Mouse (Mus musculus): ENCODE results near the gene Bcl11b. TPM values are rescaled to one million over a fixed set of nuclear protein-coding genes. Genes with fewer than 3 reads are reported as not detected.

Gene Bcl11b
- total RNA-seq, 1 experiment from 2014 or later = 0.15 TPM

DNA sequence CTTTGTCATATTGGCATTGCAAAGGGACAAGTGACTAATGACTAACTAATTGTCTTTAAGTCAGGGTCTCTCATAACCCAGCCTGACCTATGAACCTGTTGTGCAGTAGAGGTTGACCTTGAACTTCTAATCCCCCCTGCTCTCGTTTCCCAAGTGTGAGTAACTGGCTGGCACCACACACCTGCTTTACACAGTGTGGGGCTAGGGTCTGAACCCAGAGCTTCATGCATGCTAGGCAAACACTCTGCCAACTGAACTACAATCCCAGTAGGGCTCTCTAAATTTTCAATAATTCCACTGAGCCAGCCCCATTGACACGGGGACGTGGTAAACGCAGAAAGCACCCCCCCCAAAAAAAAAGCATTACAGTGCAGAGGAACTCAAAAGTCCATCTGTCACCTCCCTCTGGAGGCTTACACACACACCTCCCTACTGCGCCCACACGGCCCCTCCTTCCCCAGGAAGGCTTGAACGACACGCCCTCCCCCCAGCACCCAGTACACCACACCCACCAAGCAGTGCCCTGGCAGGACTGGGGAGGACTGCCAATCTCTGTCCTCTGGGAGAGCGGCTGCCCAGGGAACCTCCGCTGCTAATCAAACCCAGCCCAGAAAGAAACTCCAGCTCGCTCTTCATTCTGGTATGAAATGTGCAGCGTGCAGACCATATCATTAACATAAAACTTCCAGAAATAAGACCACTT, 42.5 kb downstream of the Bcl11b start:
- no peak for ATAC-seq (replicated peaks in 1 of 2; ENCODE audit: insufficient read depth in 1 of 2, low FRiP score in 2 of 2, low TSS enrichment in 1 of 2, low read depth in 1 of 2, poor library complexity in 2 of 2, severe bottlenecking in 2 of 2)

GRCm38 (mm10) chr12:107960365-107960764, 43.0 kb downstream of the Bcl11b start:
- ATAC-seq (replicated peaks in 1 of 2; ENCODE audit: insufficient read depth in 1 of 2, low FRiP score in 2 of 2, low TSS enrichment in 1 of 2, low read depth in 1 of 2, poor library complexity in 2 of 2, severe bottlenecking in 2 of 2) = no peak

DNA sequence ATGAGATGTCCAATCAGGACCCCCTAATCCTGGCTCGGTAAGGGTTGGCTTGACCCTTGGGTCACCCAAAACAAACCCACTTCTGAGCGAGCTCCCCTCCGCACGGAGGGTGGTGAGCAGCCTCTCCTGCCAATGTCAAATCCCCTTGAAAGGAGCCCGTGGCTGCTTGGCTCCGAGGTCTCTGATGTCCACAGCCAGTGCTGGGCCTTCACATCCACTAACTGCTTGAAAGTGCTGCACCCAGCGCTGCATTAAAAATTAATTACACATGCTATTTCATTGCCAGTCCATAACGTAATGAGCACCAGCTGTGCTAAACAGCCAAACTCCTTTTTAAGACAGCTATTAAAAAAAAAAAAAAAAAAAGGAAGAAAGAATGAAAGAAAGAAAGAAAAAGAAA, 43.5 kb downstream of the Bcl11b start:
- no peak for ATAC-seq (replicated peaks in 1 of 2; ENCODE audit: insufficient read depth in 1 of 2, low FRiP score in 2 of 2, low TSS enrichment in 1 of 2, low read depth in 1 of 2, poor library complexity in 2 of 2, severe bottlenecking in 2 of 2)

DNA sequence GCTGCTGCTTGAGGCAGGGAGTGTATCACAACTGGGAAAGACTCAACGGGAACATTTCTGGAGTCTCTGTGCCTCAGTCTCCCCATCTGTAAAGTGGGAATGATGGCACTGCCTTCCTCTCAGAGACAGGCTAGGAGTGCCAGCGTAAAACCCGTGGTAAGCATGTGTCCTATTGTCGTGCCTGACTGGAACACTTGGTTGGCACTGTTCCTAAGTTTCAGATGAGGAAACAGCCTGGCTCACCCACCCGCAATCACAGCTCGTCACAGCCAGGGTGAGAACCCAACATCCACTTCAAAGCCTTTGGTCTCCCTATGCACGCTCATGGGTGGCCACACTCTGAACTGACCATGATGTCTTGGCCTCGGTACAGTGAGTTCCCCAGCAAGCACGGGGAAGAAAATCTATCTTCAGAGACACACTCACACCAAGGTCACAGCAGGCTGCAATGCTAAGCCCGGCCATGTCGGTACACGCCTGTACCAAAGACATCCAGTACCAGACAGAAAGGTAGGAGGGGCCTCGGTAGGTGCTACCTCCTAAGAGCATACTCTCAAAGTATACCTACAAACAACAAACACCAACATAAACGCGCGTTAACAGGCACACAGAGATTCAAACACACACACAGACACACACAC, 50.2 kb downstream of the Bcl11b start:
- ATAC-seq (replicated peaks in 1 of 2; ENCODE audit: insufficient read depth in 1 of 2, low FRiP score in 2 of 2, low TSS enrichment in 1 of 2, low read depth in 1 of 2, poor library complexity in 2 of 2, severe bottlenecking in 2 of 2) = no peak

DNA sequence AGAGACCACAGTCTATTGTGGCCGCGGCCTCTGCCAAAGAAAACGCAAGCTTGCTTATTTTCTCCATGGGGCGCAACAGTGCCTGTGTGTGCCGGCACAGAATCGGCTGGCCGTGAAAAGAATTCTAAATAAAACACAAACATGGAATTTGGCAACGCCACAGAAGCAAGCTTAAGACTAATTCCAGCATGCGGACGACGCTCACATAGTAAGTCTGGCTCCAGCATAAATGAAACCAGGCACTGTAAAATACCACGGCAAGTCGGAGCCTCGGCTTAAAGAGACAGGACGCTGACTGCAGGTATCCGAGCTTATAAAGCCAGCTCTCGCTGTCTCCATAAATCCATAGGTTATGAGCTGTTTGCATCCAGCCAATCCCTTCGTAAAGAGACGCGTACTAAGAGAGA, 51.1 kb downstream of the Bcl11b start:
- no peak for ATAC-seq (replicated peaks in 1 of 2; ENCODE audit: insufficient read depth in 1 of 2, low FRiP score in 2 of 2, low TSS enrichment in 1 of 2, low read depth in 1 of 2, poor library complexity in 2 of 2, severe bottlenecking in 2 of 2)

DNA sequence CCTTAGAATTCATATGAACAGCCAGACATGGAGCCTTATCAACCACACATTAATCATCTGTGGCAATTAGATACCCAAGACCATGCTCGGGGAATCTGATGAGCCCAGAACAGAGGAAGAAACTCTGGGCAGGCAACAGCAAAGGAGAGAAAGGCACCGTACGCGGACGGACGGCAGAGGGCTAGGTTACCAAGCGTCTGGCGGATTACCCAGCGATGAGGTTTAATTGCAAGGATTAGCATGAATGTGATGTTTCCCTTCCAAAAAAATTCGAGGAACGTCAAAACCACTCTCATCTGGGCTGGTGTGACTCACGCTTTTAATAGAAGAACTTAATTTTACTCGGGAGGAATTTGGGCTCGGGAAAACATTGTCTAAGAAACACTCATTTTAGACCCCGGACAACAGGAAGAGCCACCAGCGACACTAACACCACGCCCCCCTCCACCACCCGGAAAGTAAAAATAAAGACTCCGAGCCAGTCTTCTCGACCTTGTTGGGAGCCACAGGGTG, 52.7 kb downstream of the Bcl11b start:
- no peak for ATAC-seq (replicated peaks in 1 of 2; ENCODE audit: insufficient read depth in 1 of 2, low FRiP score in 2 of 2, low TSS enrichment in 1 of 2, low read depth in 1 of 2, poor library complexity in 2 of 2, severe bottlenecking in 2 of 2)

DNA sequence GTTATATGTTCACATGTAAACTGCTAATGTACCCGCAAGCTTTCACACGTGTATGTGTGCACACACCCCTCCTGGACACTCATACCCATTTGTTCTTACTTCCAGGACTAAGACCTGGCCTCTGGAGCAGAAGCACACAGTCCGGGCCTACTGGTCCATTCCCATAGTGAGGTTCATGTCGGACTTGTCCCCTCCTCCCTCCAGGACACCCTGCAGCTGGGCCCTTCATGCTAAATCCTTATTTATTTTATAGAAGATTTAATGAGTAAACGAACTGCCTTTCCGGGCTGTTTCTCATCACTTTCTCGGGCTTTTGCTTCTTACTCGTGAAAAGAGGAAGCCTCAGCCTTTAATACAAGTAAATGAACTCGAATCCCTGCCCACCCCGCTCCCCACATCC, 54.0 kb downstream of the Bcl11b start:
- ATAC-seq (replicated peaks in 1 of 2; ENCODE audit: insufficient read depth in 1 of 2, low FRiP score in 2 of 2, low TSS enrichment in 1 of 2, low read depth in 1 of 2, poor library complexity in 2 of 2, severe bottlenecking in 2 of 2) = no peak

GRCm38 (mm10) chr12:107942100-107942499, 61.3 kb downstream of the Bcl11b start:
- no peak for ATAC-seq (replicated peaks in 1 of 2; ENCODE audit: insufficient read depth in 1 of 2, low FRiP score in 2 of 2, low TSS enrichment in 1 of 2, low read depth in 1 of 2, poor library complexity in 2 of 2, severe bottlenecking in 2 of 2)

- no peak for ATAC-seq (replicated peaks in 1 of 2; ENCODE audit: insufficient read depth in 1 of 2, low FRiP score in 2 of 2, low TSS enrichment in 1 of 2, low read depth in 1 of 2, poor library complexity in 2 of 2, severe bottlenecking in 2 of 2)
Measured at GRCm38 (mm10) chr12:107940774-107941173, 62.6 kb downstream of the Bcl11b start.

DNA sequence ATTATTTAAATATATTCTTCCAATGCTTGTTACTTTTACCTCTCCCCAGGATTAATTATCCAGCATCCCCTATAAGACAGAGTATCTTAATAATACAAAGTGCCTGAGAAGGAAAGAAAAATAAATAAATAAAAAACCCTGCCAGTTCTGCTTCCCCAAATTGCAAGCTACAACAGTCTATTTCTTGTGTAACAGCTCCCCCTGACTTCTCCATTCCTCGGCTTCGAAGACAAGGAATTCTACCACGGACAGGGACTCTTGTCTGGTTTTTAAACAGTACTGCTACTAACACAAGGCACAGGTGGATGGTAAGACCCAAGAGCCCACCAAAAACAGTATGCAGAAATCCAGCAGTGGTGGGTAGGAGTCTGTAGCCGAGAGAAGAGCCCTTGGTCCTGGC, 64.2 kb downstream of the Bcl11b start:
- no peak for ATAC-seq (replicated peaks in 1 of 2; ENCODE audit: insufficient read depth in 1 of 2, low FRiP score in 2 of 2, low TSS enrichment in 1 of 2, low read depth in 1 of 2, poor library complexity in 2 of 2, severe bottlenecking in 2 of 2)

DNA sequence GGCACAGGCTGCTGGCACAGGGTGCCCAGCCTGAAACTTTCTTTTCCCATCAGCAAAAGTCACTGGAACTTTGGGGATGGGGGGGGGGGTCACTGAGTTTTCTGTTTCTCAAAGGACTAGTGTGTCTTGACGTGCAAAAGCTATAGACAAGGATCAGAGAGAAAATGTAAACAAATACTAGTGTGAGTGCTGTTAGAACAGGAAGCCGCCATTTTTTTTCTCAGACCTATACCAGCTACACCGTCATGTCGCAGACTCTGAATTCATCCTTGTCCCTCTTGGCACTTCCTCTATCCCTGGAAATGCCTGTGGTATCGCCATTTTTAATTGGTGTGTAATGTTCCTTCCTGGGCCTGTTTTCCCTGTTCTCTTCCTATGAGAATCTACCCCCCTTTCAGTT, 66.4 kb downstream of the Bcl11b start:
- ATAC-seq (replicated peaks in 1 of 2; ENCODE audit: insufficient read depth in 1 of 2, low FRiP score in 2 of 2, low TSS enrichment in 1 of 2, low read depth in 1 of 2, poor library complexity in 2 of 2, severe bottlenecking in 2 of 2) = no peak

DNA sequence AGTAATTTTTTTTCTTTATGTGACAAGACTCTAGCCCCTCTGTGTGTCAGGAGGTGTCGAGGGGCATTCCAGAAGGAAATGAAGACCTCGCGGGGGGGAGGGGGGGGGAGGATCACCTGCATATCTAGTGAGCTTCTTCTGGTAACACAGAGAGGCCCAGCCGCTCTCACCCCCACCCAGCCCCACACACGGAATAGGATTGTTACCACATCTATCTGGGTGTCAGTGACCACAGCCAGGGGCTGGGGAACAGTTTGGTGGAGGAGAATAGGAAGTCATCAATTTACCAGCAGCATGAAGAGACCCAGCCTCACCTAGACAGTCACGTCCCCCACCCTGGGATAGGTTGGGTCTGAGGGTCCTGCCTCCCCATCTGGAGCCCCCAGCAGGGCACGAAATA, 67.0 kb downstream of the Bcl11b start:
- no peak for ATAC-seq (replicated peaks in 1 of 2; ENCODE audit: insufficient read depth in 1 of 2, low FRiP score in 2 of 2, low TSS enrichment in 1 of 2, low read depth in 1 of 2, poor library complexity in 2 of 2, severe bottlenecking in 2 of 2)

- no peak for ATAC-seq (replicated peaks in 1 of 2; ENCODE audit: insufficient read depth in 1 of 2, low FRiP score in 2 of 2, low TSS enrichment in 1 of 2, low read depth in 1 of 2, poor library complexity in 2 of 2, severe bottlenecking in 2 of 2)
Measured at GRCm38 (mm10) chr12:107934831-107935437, 68.5 kb downstream of the Bcl11b start.

GRCm38 (mm10) chr12:107932140-107932539, 71.3 kb downstream of the Bcl11b start:
- ATAC-seq (replicated peaks in 1 of 2; ENCODE audit: insufficient read depth in 1 of 2, low FRiP score in 2 of 2, low TSS enrichment in 1 of 2, low read depth in 1 of 2, poor library complexity in 2 of 2, severe bottlenecking in 2 of 2) = no peak

- ATAC-seq (replicated peaks in 1 of 2; ENCODE audit: insufficient read depth in 1 of 2, low FRiP score in 2 of 2, low TSS enrichment in 1 of 2, low read depth in 1 of 2, poor library complexity in 2 of 2, severe bottlenecking in 2 of 2) = no peak
Measured at GRCm38 (mm10) chr12:107931476-107931875, 71.9 kb downstream of the Bcl11b start.

DNA sequence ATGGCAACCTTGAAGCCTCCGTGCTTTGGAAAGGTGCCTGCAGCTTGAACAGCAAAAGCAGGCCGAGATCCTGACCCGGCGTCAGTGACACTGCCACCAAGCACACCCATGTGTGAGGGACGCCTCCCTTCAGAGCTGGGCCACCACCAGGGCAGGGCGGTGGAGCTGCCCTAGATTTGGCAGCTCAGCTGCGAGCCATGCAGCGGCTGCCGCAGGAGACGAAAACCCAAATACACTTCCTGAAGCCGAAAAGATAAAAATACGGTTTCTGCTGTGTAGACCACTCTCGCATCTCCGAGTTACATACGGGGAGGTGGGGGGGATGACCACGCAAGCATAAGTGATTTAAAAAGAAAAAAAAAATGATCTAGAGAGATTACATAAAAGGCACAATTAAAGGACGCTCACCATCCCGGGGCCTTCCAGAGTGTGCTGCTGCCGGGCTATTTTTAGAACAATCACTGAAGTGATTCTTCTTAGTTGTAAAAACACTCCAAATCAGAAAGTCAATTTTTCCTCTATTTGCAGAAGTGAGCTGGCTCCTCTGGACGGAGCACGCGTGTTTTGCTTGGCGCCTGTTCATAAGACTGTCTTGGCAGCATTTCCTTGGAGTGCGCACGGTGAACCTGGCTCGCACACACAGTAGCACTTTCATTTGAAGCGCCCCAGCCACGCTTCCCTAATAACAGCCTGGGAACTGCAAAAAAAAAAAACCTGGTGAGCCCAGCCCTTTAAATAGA, 72.6 kb downstream of the Bcl11b start:
- no peak for ATAC-seq (replicated peaks in 1 of 2; ENCODE audit: insufficient read depth in 1 of 2, low FRiP score in 2 of 2, low TSS enrichment in 1 of 2, low read depth in 1 of 2, poor library complexity in 2 of 2, severe bottlenecking in 2 of 2)

DNA sequence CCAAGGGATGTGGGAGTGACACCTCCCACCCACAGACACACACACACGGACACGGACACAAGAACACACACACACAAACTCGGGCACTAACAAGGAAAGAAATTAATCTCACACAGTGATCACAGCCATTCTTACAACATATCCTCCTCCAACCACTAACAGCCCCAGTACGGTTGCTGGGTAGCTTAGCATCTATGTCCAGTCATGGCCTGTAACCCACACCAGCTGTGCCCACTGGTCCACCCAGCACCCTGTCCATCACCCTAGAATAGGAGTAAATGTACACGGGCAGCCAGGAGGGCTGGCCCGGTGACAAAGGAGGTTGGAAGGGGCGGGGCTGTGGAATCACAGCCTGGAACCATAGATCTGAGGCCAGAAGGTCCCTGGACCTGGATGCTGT, 74.5 kb downstream of the Bcl11b start:
- ATAC-seq (replicated peaks in 1 of 2; ENCODE audit: insufficient read depth in 1 of 2, low FRiP score in 2 of 2, low TSS enrichment in 1 of 2, low read depth in 1 of 2, poor library complexity in 2 of 2, severe bottlenecking in 2 of 2) = no peak

DNA sequence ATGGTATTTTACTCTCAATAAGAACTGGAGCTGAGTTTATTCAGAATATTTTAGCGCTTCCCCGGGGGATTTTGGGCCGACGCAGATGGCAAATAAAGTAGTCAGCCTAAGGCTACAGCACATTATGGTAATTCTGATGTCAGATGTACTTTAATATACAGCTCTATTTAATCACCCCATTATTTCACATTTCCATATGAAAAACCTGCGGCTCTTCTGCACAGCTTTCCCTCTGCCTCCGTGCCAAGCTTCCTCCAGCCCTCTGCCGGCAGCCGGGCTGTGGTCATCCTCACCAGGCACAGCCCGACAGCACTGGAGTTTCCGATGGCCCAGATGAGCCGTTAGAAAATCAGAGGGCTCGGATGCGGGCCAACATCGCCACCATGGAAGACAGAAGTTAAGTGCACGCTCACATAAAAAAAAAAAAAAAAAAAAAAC, 74.9 kb downstream of the Bcl11b start:
- no peak for ATAC-seq (replicated peaks in 1 of 2; ENCODE audit: insufficient read depth in 1 of 2, low FRiP score in 2 of 2, low TSS enrichment in 1 of 2, low read depth in 1 of 2, poor library complexity in 2 of 2, severe bottlenecking in 2 of 2)
